Mouse (Mus musculus) ES-E14 (cell line): ENCODE measurements around the gene Slc6a3. TPM values are rescaled to one million over a fixed set of nuclear protein-coding genes. Genes with fewer than 3 reads are reported as not detected.

Experiments used
- DNase-seq: peaks from one replicate; pipeline ENCODE4 v3.0.0-alpha.2; 2013; ENCODE audit warnings: low read depth, low spot score
- H3K27ac ChIP-seq: 2 replicates; pipeline ENCODE4 v1.5.1; 2012; ENCODE audit warnings: low read depth, mild to moderate bottlenecking, low read length, moderate library complexity, mixed read lengths; ENCODE audit not compliant: poor library complexity, insufficient read depth, severe bottlenecking
- H3K36me3 ChIP-seq: 2 replicates; pipeline ENCODE4 v1.6.1; 2012; ENCODE audit warnings: mild to moderate bottlenecking, low read length, moderate library complexity, mixed read lengths; ENCODE audit not compliant: control insufficient read depth, poor library complexity, insufficient read depth, severe bottlenecking
- H3K4me1 ChIP-seq, 2 experiments: fragments of 150-350 bp in 1 of 2; sonication (generic) in 1 of 2; 2 replicates each; pipeline ENCODE4 v1.6.1; 2012; ENCODE audit warnings: low read length in 2 of 2, mild to moderate bottlenecking in 1 of 2, mixed read lengths in 1 of 2; ENCODE audit not compliant: control insufficient read depth in 2 of 2, insufficient read depth in 2 of 2, poor library complexity in 1 of 2
- H3K4me3 ChIP-seq, 2 experiments: fragments of 150-350 bp in 1 of 2; sonication (generic) in 1 of 2; 2 replicates each; pipeline ENCODE4 v1.5.1; 2012; ENCODE audit warnings: low read length in 2 of 2, low read depth in 1 of 2, mild to moderate bottlenecking in 1 of 2, mixed read lengths in 1 of 2; ENCODE audit not compliant: insufficient read depth in 1 of 2, poor library complexity in 1 of 2, severe bottlenecking in 1 of 2
- H3K9ac ChIP-seq: 2 replicates; pipeline ENCODE4 v1.6.1; 2012; ENCODE audit warnings: low read depth, mild to moderate bottlenecking, low read length, mixed read lengths; ENCODE audit not compliant: poor library complexity, insufficient read depth, severe bottlenecking
- H3K9me3 ChIP-seq: fragments of 150-350 bp; sonication (generic); 2 replicates; pipeline ENCODE4 v1.6.1; 2012; ENCODE audit warnings: low read depth, mild to moderate bottlenecking, low read length; ENCODE audit not compliant: control insufficient read depth, insufficient read depth
- CHD2 ChIP-seq: IDR thresholded peaks from 2 replicates; pipeline ENCODE4 v1.6.1; 2014; ENCODE audit warnings: mild to moderate bottlenecking, low read depth, low read length, inconsistent platforms
- HCFC1 ChIP-seq: IDR thresholded peaks from 2 replicates; pipeline ENCODE4 v1.6.1; 2012; ENCODE audit warnings: low read length, inconsistent platforms, borderline replicate concordance; ENCODE audit not compliant: insufficient read depth
- MAFK ChIP-seq: IDR thresholded peaks from 2 replicates; pipeline ENCODE4 v1.6.1; 2014; ENCODE audit warnings: mild to moderate bottlenecking, low read depth, low read length, inconsistent platforms; ENCODE audit not compliant: insufficient read depth
- ZC3H11A ChIP-seq: IDR thresholded peaks from 2 replicates; pipeline ENCODE4 v1.6.1; 2012; ENCODE audit warnings: low read depth, mild to moderate bottlenecking, inconsistent platforms, low read length, borderline replicate concordance
- ZNF384 ChIP-seq: IDR thresholded peaks from 2 replicates; pipeline ENCODE4 v1.6.1; 2012; ENCODE audit warnings: low read depth, low read length, inconsistent platforms
- in situ Hi-C, 2 experiments: fragments of 600-800 bp; cut with MboI; formaldehyde crosslinking; loops; one replicate each; pipeline ENCODE4 v1.15.1; 2025; ENCODE audit warnings: low sequenced_read_pairs in 2 of 2, inconsistent platforms in 1 of 2; ENCODE audit not compliant: unreplicated experiment in 2 of 2
- total RNA-seq: library from RNA; depleted of rRNA; stranded (reverse); fragments of 300-350 nt; gene quantifications from 2 replicates; pipeline ENCODE4 v1.2.3, GENCODE M21; 2012; rRNA removed

The Slc6a3 gene
- total RNA-seq, 1 experiment = 0.18 TPM

DNA sequence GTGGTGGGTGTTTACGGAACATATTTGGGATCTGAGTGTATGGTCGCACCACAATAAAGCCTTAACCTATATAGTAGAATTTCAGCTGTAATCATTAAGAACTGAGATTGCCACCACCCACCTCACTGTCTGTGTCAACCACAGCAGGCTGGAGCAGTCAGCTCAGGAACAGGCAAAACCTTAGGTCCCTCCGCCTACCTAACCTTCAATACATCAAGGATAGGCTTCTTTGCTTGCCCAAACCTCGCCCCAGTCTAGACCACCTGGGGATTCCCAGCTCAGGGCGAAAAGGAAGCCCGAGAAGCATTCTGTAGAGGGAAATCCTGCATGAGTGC lies 89.8 kb downstream of the Slc6a3 start:
- no peak overlapping the region for H3K27ac ChIP-seq
- H3K4me1 ChIP-seq = peaks cover 0 to 10% of the 10 kb centered on the region in 2 experiments; a peak in 1 of 4 replicates
- peak overlapping the region in 1 of 2 experiments; percentile 55; a peak in 3 of 4 replicates for H3K4me3 ChIP-seq

DNA sequence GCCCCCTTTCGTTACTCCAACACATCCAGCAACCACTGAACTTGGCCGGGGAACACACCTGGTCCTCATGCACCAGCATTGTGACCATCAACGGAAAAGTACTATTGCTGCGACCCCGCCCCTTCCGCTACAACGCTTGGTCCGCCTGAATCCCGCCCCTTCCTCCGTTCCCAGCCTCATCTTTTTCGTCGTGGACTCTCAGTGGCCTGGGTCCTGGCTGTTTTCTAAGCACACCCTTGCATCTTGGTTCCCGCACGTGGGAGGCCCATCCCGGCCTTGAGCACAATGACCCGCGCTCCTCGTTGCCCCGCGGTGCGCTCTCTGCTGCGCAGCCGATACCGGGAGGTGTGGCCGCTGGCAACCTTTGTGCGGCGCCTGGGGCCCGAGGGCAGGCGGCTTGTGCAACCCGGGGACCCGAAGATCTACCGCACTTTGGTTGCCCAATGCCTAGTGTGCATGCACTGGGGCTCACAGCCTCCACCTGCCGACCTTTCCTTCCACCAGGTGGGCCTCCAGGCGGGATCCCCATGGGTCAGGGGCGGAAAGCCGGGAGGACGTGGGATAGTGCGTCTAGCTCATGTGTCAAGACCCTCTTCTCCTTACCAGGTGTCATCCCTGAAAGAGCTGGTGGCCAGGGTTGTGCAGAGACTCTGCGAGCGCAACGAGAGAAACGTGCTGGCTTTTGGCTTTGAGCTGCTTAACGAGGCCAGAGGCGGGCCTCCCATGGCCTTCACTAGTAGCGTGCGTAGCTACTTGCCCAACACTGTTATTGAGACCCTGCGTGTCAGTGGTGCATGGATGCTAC lies 90.4 kb downstream of the Slc6a3 start, which contains the start of gene Tert:
Gene Tert (plus strand): TSS at position 167 of the 805 bp plus-strand sequence.
- Histone ChIP-seq H3K9me3 (no peaks in the 10 kb centered on the region), H3K4me1 (peaks cover 0 to 10% of the 10 kb centered on the region in 2 experiments; a peak in 1 of 4 replicates), H3K27ac (no peak within 1 kb of the TSS), H3K4me3 (peak within 1 kb of the TSS; percentile 64 to 81), H3K36me3 (peaks cover 2% of the 10 kb centered on the region; the same call in 1 of the 2 replicates), H3K9ac (peak within 1 kb of the TSS; percentile 79)
- in situ Hi-C loops = no loop called here
- peak; percentile 94 for DNase-seq
- TF ChIP-seq ZC3H11A = no peak
- TF ChIP-seq HCFC1 = no peak
- TF ChIP-seq CHD2 = no peak
- no peak for TF ChIP-seq MAFK
- TF ChIP-seq ZNF384 = no peak

More for the DNA sequence above, 89.8 kb downstream of the Slc6a3 start:
- peak overlapping the region; percentile 24; the same call in 1 of the 2 replicates for H3K9ac ChIP-seq
- TF ChIP-seq HCFC1 (no peak), CHD2 (no peak), MAFK (no peak), ZNF384 (no peak), ZC3H11A (no peak)
- DNase-seq = no peak
- no peaks in the 10 kb centered on the region for H3K9me3 ChIP-seq
- peaks cover 4% of the 10 kb centered on the region for H3K36me3 ChIP-seq
- in situ Hi-C loops = no loop called here

Other genes with a start within 250 kb of the Slc6a3 start
- 95.7 and 96.1 TPM in 2 replicates for gene Mrpl36, start 208.2 kb upstream of the Slc6a3 start, total RNA-seq
- 203 and 214 TPM in 2 replicates for gene Ndufs6, start 208.2 kb upstream of the Slc6a3 start, total RNA-seq
- 105 and 128 TPM in 2 replicates for gene Lpcat1, start 69.5 kb upstream of the Slc6a3 start, total RNA-seq
- gene Clptm1l, start 67.3 kb downstream of the Slc6a3 start, total RNA-seq = 106 and 107 TPM in 2 replicates
- 11.7 and 21.0 TPM in 2 replicates for gene Tert, start 90.2 kb downstream of the Slc6a3 start, total RNA-seq
- gene Slc6a18, start 141.3 kb downstream of the Slc6a3 start, total RNA-seq = not detected in 2 replicates
- gene Slc6a19, start 168.1 kb downstream of the Slc6a3 start, total RNA-seq = 0.09 and 0.16 TPM in 2 replicates
- 87.1 and 126 TPM in 2 replicates for gene Slc12a7, start 196.3 kb downstream of the Slc6a3 start, total RNA-seq